Mouse (Mus musculus): ENCODE data around the gene Ric8a. TPM values are rescaled to one million over a fixed set of nuclear protein-coding genes. Genes with fewer than 3 reads are reported as not detected.

Gene Ric8a
- polyA plus RNA-seq (2017; shearing (Covaris generic)), result 10 to 100 TPM; 51.6 to 57.0 TPM

DNA sequence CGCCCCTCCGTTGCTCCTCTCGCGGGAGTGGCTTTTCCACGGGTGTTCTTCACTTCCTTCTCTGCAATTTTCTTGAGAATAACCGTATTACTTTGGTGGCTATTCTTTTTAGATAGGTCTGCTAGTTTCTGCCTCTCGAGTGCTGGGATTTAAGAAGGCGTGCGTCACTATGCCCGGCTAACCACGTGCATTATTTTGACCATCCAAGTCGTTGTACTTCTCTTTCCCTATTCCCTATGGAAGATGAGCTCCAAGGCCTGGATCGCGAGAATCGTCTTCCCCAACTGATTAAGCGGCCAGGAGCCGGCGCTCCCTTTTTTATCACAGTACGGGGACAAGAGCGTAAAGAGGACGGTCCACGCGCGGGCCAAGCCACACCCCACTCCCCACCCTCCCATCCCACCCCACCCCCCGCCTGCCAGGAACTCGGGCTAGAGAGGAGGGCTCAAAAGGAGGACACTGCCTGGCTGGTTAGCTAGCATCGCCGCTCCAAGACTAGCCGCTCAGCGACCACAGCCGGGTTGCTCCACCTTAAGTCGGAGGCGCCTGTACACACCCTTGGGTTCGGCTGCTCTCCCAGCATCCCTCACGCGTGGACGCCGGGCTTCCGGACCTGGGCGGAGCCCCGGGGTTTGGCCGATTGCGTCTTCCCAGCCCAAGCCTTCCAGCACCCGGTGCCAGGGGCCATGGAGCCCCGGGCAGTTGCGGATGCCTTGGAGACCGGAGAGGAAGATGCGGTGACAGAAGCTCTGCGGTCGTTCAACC, at the start of gene Ric8a:
Ric8a (plus strand) TSS at position 173 of the 765 bp plus-strand sequence.
- peak; percentile 70 for ATAC-seq

DNA sequence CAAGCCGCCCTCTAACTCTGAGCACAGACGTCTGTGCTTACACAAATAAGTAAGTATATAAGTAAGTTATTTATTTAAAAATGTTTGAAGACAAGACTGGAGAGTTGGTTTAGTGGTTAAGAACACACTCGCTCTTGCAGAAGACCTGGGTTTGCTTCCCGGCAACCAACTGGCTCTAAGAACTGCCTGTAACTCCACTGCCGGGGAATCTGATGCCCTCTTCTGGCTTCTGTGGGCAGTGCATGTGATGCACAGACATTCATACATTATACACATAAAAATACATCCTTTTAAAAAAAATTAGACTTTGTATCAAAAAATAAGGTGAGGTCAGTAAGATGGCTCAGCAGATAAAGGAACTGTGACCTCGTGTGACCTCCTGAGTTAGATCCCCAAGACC, 46.3 kb upstream of the Ric8a start:
- no peak for ATAC-seq

DNA sequence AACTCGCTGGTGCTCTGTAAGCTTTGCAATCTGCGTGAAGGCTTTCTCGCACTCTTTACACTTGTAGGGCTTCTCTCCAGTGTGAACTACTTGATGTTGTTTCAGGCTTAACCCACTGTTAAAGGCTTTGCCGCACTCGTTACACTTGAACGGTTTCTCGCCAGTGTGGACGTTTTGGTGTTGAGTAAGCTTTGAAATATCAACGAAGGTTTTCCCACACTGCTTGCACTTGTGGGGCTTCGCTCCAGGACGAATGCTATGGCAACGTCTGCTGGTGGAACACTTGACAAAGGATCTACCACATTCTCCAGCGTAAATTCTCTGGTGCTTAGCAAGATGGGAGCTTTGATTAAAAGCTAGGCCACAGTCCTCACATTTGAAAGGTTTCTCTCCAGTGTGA, 45.0 kb upstream of the Ric8a start:
- no peak for ATAC-seq

DNA sequence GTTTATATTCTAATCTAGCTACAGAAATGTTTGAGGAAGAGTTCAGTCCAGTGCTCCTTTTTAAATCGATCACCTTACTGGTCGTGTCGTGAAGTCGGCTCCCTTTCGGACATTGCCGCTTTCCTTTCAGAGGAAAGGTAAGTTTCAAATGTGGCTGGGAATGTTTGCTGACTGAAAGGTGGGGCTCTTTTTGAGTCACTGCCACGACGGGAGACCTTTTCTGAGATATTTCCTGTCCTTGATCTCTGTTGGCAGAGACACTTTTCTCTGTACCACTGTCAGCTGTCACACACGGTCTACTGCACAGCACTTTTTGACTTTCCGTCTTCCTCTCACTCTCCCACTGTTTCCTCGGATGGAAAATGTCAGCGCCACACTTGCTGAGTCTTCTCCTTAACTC, 43.9 kb upstream of the Ric8a start:
- ATAC-seq, result no peak

DNA sequence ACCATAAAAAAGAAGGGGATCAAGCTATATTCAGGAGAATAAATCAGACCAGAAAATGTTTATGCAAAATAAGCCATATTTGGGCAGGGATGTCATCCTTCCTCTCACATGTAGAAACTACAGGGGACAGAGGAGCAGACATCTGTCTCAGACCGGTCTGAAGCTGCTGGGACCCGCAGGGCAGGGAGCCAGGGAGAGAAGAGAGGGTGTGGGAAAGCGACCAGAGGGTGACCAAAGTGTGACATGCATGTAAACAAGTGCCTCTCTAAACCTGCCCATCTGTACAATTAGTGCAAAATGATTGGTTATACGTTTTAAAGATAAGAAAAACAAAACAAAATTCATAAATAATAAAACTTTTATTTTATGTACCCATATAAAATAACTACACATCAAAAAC, 36.6 kb upstream of the Ric8a start:
- no peak for ATAC-seq

DNA sequence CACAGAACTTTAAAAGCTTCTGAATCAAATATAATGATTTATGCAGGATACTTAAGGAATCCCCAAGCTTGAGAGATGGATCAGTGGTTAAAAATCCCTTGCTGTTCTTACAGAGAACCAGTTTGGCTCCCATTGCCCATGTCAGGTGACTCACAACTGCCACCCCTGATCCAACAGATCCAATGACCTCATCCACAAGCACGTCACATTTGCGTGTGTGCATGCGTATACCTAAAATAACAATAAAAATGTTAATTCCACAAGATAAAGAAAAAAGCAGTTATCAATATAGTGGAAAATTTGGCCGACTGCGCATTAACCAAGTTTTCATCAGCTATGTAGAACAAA, 35.5 kb upstream of the Ric8a start:
- no peak for ATAC-seq

DNA sequence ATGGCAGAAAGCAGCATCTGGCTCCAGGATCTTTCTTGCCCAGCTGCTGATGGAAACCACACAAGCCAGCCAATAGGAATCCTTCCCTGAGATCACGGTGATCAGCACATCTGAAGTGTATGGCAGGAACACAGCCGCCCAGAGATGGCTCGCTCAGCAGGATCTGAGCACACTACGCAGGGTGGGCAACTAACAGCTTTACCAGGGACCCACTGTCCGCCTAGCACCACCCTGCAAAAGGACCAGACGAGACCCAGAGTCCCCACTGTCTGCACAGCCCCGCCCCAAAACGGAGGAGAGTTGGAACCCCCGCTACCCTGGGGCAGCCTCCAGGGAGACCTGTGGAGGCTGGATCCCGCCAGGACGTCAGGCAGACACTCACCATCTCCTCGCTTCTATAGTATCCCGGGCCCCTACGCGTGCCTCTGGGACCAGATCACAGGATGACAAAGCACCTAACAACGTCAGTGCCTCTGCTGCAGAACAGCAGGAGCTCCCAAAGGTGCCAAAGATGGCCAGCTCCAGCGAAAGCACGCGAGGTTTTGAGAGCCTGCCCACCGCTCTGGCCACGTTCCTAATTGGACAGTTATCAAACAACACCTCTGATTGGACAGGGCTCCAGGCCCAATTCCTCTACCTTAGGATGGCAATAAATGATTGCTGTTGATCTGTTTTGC, 35.0 kb upstream of the Ric8a start, which contains the start of gene Zfp941:
Zfp941 (minus strand) TSS at position 526 of the 677 bp plus-strand sequence.
- no peak for ATAC-seq

DNA sequence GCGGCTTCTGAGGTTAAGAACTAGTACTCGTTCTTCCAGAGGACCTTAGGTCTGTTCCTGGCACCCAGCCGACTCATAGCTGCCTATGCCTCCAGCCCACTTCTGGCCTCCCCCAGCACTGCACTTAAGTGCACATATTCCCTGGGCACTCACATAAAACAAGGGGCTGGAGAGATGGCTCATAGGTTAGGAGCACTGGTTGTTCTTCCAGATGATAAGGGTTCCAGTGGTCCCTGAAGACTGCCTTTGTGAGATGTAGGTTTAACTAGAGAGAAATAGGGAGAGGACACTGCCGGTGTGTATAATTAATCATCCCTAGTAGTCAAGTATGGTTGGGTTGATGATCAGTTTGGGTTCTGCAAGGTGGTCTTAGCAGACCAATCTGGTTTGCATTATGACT, 34.0 kb upstream of the Ric8a start:
- ATAC-seq, result no peak

DNA sequence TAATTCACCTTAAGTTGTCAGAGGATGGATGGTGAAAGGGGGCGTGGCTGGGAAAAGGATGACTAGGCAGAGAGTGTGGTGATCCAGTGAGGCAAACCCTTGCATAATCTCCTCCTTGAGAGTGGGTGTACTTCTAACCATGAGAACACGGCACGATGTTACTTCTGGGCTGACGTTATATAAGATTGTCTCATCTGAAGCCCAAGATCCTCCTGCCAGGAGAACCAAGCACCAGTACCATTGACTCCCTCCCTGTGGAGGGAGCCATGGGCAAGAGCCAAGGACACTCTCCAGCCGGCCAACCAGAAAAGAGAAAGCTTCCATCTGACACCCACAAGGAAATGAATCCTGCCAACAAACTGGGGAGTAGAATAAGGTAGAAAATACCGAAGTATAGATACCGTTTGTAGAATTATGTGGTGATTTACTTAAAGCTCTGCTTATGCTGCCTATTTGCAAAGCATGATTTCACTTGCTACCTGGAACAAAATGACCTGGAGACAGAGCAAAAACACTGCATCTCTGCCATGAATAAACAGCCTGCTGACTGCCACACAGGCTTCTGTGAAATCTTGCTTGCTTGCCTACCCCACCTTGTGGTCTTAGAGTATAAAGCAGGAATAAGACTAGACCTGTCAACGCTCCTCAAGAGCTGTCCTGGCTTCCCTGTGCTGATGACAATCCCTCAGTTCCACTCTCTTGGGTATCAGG, 28.4 kb upstream of the Ric8a start:
- no peak for ATAC-seq

DNA sequence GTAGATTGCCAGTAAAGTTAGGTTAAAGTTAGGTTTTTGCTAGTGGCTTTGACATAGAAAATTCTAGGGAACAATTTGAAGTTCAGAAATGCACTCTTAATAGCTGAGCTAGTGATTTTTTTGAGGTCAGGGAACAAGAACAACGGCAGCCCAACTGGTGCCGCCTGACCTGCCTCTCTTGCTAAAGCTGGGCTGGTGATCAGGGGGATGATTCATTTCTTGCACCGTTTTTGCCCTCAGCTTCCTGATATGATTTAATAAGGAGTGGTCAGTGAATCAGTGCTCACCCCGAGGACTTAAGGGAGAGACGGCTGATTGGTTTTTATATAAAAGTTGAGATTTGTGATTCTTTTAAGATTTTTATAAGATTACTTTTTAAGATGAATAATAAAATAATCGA, 25.3 kb upstream of the Ric8a start:
- ATAC-seq, result no peak

DNA sequence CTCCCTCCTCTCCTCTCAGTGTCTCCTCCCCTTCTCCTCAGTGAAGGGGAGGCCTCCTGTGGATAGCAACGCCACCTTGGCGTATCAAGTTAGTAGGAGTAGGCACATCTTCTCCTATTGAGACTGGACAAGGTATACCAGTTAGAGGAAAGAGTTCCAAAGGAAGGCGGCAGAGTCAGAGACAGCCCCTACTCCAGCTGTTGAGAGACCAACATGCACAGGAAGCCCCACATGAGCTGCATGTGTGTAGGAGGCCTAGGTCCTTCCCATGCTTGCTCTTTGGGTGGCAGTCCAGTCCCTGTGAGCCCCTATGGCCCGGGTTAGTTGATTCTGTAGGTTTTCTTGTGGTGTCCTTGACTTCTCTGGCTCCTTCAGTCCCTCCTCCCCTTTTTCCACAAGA, 23.4 kb upstream of the Ric8a start:
- ATAC-seq, result no peak

DNA sequence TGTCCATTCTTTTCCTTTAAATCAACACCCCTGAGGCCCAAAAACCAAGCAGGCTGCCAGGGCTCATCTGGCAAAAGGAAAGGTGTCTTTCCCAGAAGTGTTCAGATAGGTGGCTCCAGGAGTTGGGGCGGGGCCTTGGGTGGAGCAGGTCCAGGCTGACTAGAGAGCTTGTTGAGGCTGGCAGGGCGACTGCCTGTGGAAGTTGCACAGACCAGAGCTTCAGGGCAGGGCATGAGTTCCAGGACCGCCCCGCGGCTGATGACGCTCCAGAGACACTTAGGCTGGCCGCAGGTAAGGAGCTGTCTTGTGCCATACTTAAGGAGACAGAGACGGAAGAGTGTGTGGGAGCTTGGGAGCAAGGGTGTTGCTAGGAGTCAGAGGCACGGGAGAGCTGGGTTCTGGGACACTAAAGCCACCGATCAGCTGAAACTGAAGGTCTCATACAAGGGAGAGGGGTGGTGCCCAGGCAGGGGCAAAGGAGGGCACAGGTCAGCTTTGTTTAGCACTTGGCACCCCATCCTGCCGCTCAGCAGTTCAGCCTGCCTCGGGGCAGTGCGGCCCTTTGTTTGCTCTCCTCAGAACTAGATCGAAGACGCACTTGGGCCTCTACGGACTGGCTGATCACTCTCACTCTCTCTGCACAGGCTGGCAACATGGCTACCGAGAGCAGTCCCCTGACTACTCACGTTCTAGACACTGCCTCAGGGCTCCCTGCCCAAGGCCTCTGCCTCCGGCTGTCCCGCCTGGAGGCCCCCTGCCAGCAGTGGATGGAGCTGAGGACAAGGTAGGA, 21.6 kb upstream of the Ric8a start, which contains the start of gene Urah:
Urah (plus strand) TSS at position 51 of the 790 bp plus-strand sequence.
- no peak for ATAC-seq

DNA sequence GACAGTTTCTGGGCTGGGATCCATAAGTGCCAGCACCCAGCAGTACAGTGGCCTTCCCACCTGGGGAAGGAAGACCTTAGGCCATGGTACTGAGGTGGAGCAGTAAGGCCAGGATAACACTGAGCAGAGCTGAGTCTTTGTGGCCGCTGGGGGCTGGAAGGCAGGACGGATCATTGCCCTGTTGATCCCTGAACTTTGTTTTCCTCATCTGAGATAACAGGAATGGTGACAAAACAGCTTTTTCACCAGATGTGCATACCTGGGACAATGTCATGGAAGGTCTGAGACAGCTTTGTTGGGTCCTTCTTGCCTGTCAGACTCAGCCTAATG, 21.0 kb upstream of the Ric8a start:
- no peak for ATAC-seq

DNA sequence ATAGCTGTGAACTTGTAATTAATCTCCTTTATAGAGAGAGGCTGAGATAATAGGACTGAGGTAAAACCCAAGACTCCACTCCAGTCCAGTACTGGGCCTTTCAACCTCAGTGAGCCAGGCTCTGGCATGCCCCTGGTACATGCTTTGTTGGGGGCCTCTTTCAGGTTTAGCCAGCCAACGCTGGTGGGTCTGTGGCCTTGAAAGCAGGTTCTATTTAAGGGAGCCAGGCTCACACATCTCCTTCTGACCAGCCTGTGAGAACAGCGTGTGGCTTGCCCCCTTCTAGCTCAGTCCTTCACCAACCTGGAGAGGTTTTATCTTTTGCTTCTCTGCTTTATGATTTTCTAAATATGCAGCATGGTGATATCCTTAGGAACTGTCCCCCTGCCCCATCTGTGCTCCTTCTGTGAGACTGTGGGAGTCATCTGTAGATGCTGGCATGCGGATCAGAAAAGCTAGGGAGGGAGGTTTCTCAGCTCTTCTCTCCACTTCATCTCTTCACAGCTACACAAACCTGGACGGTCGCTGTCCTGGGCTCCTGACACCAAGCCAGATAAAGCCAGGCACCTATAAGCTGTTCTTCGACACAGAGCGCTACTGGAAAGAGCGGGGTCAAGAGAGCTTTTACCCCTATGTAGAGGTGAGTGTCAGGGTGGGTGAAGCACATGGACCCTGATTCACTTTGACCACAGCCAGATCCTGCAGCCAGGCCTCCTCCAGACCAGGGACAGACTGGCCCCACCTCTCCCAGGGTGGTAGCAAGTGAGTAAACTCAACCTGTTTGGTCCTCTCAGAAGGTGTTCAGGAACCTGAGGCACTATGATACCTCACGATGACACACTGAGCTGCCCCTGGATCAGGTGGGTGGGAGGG, 20.3 kb upstream of the Ric8a start:
- ATAC-seq, result no peak

DNA sequence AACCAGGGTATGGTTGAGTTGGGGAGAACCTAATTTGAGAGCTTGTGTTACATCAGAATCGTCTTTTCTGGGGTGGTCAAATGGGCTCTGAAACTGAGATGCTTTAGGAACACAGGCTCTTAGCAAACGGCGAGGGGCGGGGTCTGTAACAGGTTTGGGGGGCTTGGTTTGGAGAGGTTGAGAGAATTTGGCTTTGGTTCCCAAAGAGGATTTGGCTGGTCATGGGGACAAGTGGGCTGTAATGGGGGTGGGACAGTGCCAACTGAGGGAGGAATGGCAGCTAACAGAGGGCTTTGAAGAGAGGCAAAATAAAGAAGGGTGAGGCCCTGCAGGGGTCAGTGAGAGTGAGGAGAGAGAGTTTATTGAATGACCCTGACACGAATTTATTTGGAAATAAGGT, 17.2 kb upstream of the Ric8a start:
- ATAC-seq, result no peak

DNA sequence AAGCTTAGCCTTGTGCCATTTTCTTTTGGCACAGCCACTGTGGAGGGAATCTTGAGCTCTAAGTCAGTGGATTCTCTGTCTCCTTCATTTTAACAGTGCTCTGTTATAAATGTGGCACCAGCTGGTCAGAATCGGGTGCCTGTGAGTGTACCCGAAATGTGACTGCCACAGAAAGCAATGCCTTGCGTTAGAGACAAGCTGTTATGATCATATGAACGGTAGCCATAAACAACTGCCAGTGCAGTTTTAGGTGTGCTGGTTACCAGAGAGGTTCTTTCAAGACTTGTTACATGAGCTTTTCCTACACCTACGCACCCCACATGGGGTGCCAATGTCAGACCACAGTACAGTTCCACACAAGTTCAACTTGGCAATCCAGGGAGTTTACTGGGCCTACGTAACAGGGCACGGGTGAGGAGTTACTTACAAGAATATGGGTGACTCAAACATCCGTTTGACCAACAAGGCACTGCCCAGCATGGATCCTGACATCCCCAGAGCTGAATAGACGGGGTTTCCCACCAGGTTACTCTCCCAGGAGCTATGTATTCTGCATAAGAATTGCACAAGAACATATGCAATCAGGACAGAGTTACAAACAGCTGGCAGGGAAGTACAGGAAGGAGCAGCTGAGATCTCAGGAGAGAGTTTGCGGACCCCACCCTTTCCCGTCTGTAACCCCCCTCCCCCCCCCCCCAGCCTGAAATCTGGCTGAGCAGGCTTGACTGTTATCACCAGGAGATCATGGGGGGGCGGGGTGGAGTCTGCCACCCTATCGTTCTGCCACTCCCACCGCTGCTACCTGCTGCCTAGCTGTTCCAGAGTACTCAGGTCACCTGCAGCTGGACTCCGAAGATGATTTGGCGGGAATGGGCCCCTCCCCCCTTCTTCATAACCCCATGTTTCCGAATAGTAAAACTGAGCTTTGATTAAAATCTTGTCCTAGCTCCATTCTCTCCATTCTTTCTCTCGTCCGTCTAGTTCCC, 15.7 kb upstream of the Ric8a start:
- ATAC-seq, result no peak

DNA sequence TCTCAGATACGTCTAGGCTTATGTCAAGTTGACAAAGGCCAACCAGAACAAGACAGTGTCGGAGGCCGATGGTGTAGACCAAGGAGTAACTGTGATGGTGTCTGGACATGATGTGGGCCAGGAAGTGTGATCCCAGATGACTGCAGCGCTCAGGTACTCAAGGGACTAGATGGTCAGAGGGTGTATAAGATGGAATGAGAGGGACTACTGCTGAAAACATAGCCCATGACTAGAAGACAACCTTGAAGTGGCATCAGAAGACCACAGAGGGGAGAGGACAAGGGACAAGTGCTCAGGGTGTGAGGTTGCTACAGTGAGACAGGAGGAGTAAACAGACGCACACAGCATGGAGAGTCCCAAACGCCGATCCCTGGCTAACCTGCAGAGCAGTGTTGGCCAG, 13.0 kb upstream of the Ric8a start:
- ATAC-seq, result no peak

DNA sequence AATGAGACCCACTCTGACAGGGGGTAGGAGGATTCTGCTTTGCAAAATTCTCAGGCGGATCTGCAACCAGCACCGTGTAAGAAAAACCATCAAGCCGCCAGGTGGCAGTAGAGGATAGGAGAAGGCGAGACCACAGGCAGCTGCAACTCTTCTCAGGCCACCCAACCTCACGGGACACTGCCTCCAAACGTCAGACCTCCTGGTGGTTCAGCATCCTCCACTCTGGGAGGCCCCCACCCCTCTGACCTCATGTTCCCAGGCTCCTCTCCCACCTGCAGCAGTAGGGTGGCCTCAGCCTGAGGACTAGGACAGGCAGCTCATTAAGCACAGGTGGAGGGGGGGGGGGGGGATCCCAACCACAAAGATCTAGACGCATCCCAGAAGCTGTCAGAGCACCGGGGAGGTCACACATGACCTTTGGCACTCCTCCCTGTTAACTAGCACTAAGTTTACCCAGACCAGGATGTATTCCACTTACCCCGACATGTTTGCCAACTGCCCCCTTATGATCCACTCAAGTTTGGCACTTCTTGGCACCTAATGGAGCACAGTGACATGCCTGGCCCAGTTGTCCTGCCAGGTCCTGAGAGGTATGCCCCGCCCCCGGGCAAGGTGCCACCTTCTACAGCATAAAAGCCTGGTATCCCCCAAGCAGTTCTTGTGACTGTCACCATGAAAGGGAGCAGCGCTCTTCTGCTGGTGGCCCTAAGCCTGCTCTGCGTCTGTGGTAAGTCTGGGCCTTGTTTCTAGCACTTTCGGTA, 11.7 kb upstream of the Ric8a start, which contains the start of gene Scgb1c1:
Scgb1c1 (plus strand) TSS at position 643 of the 761 bp plus-strand sequence.
- peak; percentile 72 for ATAC-seq

DNA sequence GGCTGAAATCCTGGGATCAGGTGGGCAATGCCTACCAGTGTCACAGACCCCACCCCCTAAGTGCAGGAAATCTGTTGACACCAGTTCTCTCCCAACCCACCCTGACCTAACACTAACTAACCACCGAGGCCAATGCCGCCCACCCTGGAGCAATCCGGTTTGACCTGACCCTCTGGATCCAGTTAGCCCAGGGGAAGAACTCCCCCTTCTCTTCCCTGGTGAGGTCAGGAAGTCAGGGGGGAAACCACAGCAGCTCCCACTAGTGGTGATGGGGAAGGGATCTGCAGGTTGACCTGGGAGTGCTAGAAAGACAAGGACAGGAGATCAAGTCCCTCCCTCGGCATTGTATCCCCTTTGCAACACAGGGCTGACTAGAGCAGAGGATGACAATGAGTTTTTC, 11.1 kb upstream of the Ric8a start:
- no peak for ATAC-seq

DNA sequence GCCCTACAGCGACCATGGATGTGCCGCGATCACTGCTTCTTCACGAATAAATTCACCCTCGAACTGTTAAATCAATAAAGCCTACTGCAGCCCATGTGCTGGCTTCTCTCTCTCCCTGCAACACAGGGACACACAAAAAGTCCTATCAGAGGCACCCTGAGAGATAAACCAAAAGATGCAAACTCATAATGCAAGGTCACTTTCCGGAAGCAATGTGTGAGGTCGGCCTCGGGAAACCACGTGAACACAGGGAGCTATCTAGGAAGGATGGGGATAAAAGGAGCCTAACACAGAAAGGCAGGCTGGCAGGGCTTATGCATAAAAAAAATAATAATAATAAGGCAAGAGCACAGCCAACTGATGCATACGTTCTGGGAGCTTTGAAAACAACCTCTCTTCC, 10.1 kb upstream of the Ric8a start:
- ATAC-seq, result no peak

Data from activated CD4-positive, CD25-positive, alpha-beta regulatory T cell, adult 4 months (primary cell).